11 mouse cellular contexts compared by ENCODE assay signal in genomic region chr11:83784661-83785060, GRCm38 (mm10). TPM values are rescaled to one million over a fixed set of nuclear protein-coding genes. Genes with fewer than 3 reads are reported as not detected.
A peak's percentile ranks its signal among the peaks of the same experiment; 100 is the strongest.
DNase-seq lines count a peak whose midpoint lies in the region; ATAC-seq and TF ChIP-seq lines count a peak whose summit lies in the region.
"Had no signal": no experiment of that assay in that cellular context is flagged by ENCODE, and none has a peak within 500 bp of the region (broad histone marks: within the 10 kb centered on the region; RNA-seq: fewer than 3 reads in every experiment).

No protein-coding gene starts in this region.

- TF ChIP-seq EP300 in lung, postnatal 0 days (IDR thresholded peaks at IDR 0.05), result no peak

- peak; percentile 32; the same call in 1 of the 2 replicates for TF ChIP-seq CTCF in lung, postnatal 0 days (IDR thresholded peaks at IDR 0.05)
- no peak for TF ChIP-seq CTCF in lung, adult 2 months (IDR thresholded peaks at IDR 0.05; ENCODE audit: insufficient read depth, low read length)

- intact Hi-C loops in gastrocnemius, postnatal 36 days (cut with DNase I), result loop anchor here (5.0 kb wide), 2 partner anchors 153 to 248 kb away; no protein-coding TSS in a partner anchor

- no peak for ATAC-seq in lung, postnatal 0 days
- no peak for ATAC-seq in megakaryocyte-erythroid progenitor cell, adult 5-6 weeks (replicated peaks; ENCODE audit: low FRiP score, low TSS enrichment, poor library complexity, severe bottlenecking)
- ATAC-seq: activated CD4-positive, CD25-positive, alpha-beta regulatory T cell, adult 4 months had no signal

- TF ChIP-seq POLR2A in lung, adult 2 months (IDR thresholded peaks at IDR 0.05; ENCODE audit: borderline replicate concordance, extremely low read depth, low read depth, low read length), result no peak

- no peak overlapping the region for H3K9ac ChIP-seq in lung, postnatal 0 days (replicated peaks; ENCODE audit: low read depth)

- H3K4me3 ChIP-seq in lung, postnatal 0 days (ENCODE audit: low read depth, low read length), result no peak overlapping the region
- no peak overlapping the region for H3K4me3 ChIP-seq in lung, adult 2 months (replicated peaks; ENCODE audit: extremely low read depth, low read depth, low read length)
- H3K4me3 ChIP-seq: midbrain, embryonic 10.5 days had no signal

- H3K36me3 ChIP-seq in lung, postnatal 0 days (ENCODE audit: insufficient read depth, low read length), result peaks cover 21% of the 10 kb centered on the region

- peak; percentile 14 for DNase-seq in gastrocnemius, postnatal 10 days
- DNase-seq in gastrocnemius, postnatal 36 days, result no peak
- DNase-seq in lung, postnatal 0 days (ENCODE audit: low spot score), result no peak
- no peak for DNase-seq in lung, adult 2 months
- peak; percentile 57 for DNase-seq in ES-CJ7 (ENCODE audit: low read depth, low spot score)
- peak; percentile 39 to 67 for DNase-seq in kidney, postnatal 36 days
- DNase-seq in ovary, postnatal 36 days (ENCODE audit: low spot score), result no peak

- no peak overlapping the region for H3K4me2 ChIP-seq in lung, postnatal 0 days (replicated peaks; ENCODE audit: low read depth, low read length)

- no peaks in the 10 kb centered on the region for H3K9me3 ChIP-seq in lung, postnatal 0 days (ENCODE audit: low read length)
- H3K9me3 ChIP-seq: midbrain, embryonic 10.5 days had no signal

- no peaks in the 10 kb centered on the region for H3K27me3 ChIP-seq in lung, postnatal 0 days (replicated peaks; ENCODE audit: insufficient read depth, low read length)

- WGBS in lung, postnatal 0 days, result 73% methylated on average over 2 of the region's 2 CpGs
- WGBS in lung, adult 2 months, result 84% methylated on average over 2 of the region's 2 CpGs

- H3K27ac ChIP-seq in lung, postnatal 0 days (ENCODE audit: low read length), result no peak overlapping the region
- H3K27ac ChIP-seq: midbrain, embryonic 10.5 days had no signal

- peaks cover 11% of the 10 kb centered on the region; the same call in 1 of the 2 replicates for H3K4me1 ChIP-seq in lung, postnatal 0 days (ENCODE audit: insufficient read depth, low read depth, low read length)
- H3K4me1 ChIP-seq in lung, adult 2 months (ENCODE audit: control insufficient read depth, insufficient read depth, low read length), result peaks cover 3% of the 10 kb centered on the region; the same call in 1 of the 2 replicates
- H3K4me1 ChIP-seq: midbrain, embryonic 10.5 days had no signal

RNA-seq across cellular contexts. Expression of gene Heatr6, which starts 31.2 kb away (rescaled TPM):
- total RNA-seq in gastrocnemius, postnatal 10 days (2021), result 1 to 10 TPM; 8.1 to 10.0 TPM
- total RNA-seq in gastrocnemius, postnatal 36 days (2021), result 1 to 10 TPM; 6.5 to 8.1 TPM
- polyA plus RNA-seq in lung, postnatal 0 days (2015; fragmentation: Nextera tagmentation; extraction: Ambion mirVana), result 11.8 and 13.7 TPM in 2 replicates
- polyA plus RNA-seq in lung, adult 2 months (2012; rRNA removed), result 15.8 and 16.8 TPM in 2 replicates
- total RNA-seq in megakaryocyte-erythroid progenitor cell, adult 5-6 weeks (2014; fragmentation: Nextera tagmentation), result 21.9 and 38.9 TPM in 2 replicates
- total RNA-seq in megakaryocyte-erythroid progenitor cell, adult 5-6 weeks (2017), result 10.2 and 20.6 TPM in 2 replicates

RNA-seq across cellular contexts. Expression of gene Wfdc21, which starts 37.9 kb away (rescaled TPM):
- total RNA-seq in gastrocnemius, postnatal 10 days (2021), result not detected
- not detected for total RNA-seq in gastrocnemius, postnatal 36 days (2021)
- 13.8 and 16.6 TPM in 2 replicates for polyA plus RNA-seq in lung, postnatal 0 days (2015; fragmentation: Nextera tagmentation; extraction: Ambion mirVana)
- 16.9 and 29.8 TPM in 2 replicates for polyA plus RNA-seq in lung, adult 2 months (2012; rRNA removed)
- total RNA-seq in megakaryocyte-erythroid progenitor cell, adult 5-6 weeks (2014; fragmentation: Nextera tagmentation), result 30.6 TPM in 1 of 2 replicates, not detected in the other
- total RNA-seq in megakaryocyte-erythroid progenitor cell, adult 5-6 weeks (2017), result 2.1 TPM in 1 of 2 replicates, not detected in the other
- polyA plus RNA-seq: activated CD4-positive, CD25-positive, alpha-beta regulatory T cell, adult 4 months; limb, embryonic 14.5 days; midbrain, embryonic 10.5 days had no signal

Comparison
In these comparisons a context has a peak if more than half of its experiments do, and no peak if none do; other contexts are left out.
1. DNase-seq: peak in gastrocnemius, postnatal 10 days (single experiment), ES-CJ7 (single experiment) and kidney, postnatal 36 days (2 of 2); none in gastrocnemius, postnatal 36 days (0 of 2), lung, postnatal 0 days (single experiment), lung, adult 2 months (single experiment) and ovary, postnatal 36 days (single experiment).